Mouse (Mus musculus) kidney, adult 9 months (tissue): Measurements from ENCODE around the gene Polq.
"Not testable (repeated sequence)": the region's sequence is repeated elsewhere in the genome, so short reads cannot be mapped to it uniquely, and the experiment has no call there.

ENCODE experiments used
- DNase-seq: peaks from one replicate; pipeline ENCODE4 v3.0.0; 2022

Polq gene

DNA sequence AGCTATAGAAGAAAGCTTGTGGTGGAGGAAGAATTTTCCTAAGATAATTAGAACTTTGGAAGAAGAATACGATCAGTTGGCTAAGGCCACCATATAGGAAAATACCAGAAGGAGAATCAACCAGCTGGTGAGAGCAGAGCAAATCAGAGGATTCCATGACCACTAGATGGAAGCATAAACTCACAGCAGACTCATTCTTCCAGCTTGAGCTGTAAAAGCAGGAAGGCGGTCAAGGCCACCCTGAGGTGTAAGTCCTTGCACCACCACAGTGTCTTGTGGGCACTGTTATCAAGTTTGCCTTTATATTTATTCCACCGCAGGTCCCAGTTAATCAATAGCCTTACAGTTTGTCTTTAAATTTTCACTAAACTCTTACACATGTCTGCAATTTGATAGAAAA lies 97.7 kb downstream of the Polq start:
- DNase-seq, result peak; percentile 33

GRCm38 (mm10) chr16:37125190-37125589 lies 113.6 kb downstream of the Polq start:
- DNase-seq, result not testable (repeated sequence)
